Mouse (Mus musculus): ENCODE measurements around the gene Dclk1.
A peak's percentile ranks its signal among the peaks of the same experiment; 100 is the strongest.
"Not testable (repeated sequence)": the region's sequence is repeated elsewhere in the genome, so short reads cannot be mapped to it uniquely, and the experiment has no call there.

The Dclk1 gene

DNA sequence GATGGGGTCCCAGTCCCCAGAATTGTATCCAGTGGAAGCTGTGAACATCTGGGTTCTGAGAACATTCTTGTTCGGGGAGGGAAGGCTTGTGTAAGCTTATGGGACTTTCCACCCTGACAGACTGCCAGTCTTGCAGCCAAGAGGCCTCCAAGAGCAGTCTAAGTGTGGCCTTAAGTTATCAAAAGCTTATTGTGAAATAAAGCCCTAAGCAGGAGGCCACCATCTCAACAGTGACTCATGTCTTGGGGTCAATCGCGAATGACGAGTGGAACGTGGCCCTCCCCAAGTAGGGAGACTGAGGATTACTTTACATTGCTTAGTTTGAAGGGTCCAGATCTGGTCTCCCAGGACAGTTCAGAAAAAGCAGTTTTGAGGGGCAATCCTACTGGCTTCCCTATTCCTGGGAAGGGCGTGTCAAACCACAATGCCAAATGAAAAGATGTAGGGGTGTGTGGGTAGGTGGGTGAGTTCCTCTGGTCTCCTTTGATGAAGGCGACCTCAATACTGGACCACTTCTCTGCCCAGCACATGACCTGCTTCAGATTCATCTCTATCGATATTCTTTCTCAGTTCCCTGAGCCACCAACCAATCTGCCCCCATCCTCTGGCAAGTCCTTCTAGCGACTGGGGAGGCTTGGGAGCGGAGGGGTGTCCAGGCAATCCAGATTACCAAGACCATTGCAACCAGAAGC lies at the start of gene Dclk1:
Gene Dclk1 (plus strand): TSS at position 635 of the 692 bp plus-strand sequence.
- DNase-seq (ENCODE audit: low spot score): no peak

DNA sequence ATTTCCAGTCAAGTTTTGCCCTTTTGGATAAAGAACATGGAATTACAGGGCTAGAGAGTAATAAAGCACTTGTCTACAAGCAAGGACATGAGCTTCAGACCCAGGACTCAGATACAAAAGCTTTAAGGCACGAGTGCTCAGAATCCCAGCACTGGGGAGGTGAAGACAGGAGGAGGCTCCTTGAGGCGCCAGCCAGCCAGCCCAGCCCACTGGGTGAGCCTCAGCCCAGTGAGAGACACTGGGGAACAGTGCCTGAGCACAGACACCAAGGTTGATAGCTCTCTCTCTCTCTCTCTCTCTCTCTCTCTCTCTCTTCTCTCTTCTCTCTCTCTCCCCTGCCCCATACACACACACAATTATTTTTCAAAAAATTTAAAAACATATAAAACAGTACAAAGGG lies 48.8 kb upstream of the Dclk1 start:
- DNase-seq (ENCODE audit: low spot score): no peak

DNA sequence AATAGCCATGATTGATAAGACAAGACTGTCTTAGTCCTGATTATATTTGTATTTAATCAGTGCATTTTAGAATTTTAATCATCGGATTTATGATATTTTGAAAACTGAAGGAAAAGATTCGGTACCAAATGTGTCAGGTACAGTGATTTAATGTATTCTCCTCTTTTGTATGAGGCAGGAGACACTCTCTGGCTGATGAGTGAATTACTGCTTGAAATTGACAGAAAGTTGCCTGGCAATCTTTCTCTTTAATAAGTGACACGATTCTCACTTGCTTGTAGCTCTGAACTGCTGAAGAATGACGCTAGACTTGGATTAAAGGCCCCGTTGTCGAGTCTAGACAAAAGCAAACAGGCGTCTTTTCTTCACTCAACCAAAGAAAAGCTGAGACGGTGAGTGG lies 47.4 kb upstream of the Dclk1 start:
- DNase-seq (ENCODE audit: low spot score): no peak

DNA sequence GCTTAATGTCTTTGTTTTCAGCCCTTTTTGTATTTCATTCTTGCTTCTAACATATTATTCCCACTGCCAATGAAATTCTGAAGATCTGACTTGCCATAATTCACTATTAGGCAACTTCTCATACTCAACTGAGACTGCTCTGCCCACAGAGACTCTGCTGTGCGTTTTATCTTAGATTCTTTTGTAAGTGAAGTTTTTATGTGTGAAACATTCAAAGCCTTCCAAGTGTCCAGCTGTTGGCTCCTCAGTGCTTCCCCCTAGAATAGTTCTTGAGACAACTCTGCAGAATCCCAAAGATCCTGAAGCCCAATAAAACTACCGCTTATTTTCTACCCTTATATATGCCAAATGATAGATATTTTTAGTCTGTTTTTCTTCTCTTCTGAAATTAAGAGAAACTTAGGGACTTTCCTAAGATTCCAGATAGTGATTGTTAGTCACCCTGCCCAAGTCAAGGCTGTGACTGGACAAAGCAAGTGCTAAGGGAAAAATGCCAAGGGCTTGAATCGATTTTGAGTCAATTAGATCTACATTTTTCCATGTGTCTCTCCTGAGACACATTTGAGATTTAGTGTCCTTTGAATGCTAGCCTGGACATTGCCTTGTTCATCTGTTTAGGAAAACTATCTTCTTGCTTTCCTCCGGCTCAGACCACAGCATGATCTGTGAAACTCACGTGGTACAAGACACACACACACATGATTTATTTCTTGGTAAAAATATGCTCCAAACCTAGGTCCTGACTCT lies 46.4 kb upstream of the Dclk1 start:
- no peak for DNase-seq (ENCODE audit: low spot score)

DNA sequence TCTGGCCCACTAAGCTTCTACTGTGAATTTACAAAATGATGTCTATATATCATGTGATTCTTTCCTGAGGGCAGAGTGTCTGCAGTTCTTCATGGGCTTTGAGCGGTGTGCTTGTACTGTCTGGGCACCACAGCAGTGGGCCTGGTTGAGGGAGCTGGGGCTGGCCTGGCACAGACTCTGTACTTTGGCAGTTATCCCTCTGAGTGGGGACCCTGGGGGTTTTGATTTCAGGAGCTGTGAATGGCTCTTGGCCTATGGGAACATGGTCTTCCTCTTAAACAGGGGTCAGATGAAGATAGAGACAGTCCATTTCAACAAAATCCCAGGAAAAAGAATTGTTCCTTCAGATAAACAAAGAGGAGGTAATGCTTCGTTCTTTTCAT lies 45.8 kb upstream of the Dclk1 start:
- no peak for DNase-seq (ENCODE audit: low spot score)

DNA sequence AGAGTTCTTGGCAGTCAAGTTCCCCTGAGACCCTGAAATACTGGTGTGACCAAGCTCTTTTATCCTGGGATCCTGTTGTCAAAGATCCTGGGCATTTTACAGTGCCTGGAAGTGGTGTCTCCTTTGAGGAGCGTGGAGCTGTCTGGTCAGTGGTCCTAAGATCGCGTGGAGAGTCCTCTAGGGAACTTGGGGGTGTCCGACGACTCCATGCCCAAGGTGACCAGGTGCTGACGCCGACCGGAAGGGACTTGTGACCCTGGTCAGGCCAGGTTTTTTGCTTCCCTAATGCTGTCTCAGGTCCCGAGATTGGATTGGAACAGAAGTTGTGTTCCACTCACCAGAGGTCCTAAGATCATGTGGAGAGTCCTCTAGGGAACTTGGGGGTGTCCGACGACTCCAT lies 38.5 kb upstream of the Dclk1 start:
- not testable (repeated sequence) for DNase-seq (ENCODE audit: low spot score)

DNA sequence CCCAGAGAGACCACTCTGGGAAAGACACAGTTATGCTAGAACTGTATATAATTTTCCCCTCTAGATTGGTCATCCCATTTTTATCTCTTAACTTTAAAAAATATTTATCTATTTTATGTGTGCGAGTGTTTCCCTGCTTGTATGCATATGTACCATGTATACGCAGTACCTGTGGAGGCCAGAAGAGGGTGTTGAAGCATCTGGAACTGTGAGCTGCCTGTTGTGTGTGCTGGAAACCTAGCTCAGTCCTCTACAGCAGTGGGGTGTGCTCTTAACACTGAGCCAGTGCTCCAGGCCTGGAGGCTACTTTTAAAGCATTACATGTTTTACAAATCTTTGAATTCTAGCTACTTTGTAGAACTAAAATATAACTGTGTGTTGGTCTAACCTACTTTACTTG lies 35.8 kb upstream of the Dclk1 start:
- DNase-seq (ENCODE audit: low spot score): no peak

DNA sequence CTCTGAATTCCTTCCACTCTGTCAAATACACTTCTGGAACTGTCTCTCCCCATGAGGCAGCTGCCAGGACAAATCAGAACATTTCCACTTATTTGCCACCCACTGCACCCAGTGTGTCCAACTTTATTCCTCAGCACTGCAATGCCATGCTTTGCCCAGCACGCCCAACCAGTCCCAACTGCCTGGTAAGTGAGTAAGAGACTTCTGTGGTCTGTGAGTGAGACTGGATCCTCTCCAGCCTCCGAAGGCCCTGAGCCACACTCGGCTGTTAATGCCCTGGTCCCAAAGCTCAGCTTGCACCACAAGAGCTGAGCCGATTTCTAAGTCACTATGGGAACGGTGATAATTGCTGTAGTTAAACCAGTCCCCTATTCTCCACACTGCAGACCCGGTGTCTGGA lies 34.5 kb upstream of the Dclk1 start:
- DNase-seq (ENCODE audit: low spot score): no peak

DNA sequence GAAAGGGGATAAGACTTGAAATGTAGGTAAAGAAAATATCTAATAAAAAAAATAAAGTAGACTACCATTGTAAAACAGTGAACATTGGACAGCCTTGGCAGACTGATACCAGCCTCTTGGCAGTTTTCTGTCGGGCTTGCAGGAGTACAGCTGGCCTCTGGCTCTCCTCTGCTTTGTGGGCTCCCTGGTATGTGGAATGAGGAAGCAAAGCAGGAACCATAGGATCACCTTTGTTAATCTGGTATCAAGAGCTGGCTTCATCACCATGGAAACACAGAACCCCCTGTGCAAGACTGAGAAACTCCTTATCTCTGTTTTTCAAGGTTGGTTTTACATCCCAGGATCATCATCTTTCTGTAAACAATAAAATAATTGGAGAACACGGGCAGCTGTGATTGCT lies 29.9 kb upstream of the Dclk1 start:
- no peak for DNase-seq (ENCODE audit: low spot score)

DNA sequence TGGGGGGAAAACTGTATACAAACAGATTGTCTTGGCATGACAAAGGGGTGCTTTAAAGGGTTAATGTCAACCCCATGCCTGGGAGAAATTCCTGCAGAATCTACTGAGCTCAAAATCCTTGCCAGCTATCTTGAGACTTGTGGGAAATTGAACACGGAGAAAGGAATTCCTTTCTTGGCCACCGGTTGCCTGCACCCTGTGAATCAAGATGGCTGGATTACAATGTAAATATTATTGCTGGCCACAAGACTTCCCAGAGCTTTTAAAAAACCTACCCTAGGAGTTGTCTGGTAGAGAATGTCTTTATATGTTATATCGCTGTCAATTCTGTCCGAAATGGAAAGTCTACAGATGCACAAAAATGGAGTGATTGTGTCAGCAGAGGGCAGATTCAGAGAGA lies 28.4 kb upstream of the Dclk1 start:
- DNase-seq (ENCODE audit: low spot score): no peak

DNA sequence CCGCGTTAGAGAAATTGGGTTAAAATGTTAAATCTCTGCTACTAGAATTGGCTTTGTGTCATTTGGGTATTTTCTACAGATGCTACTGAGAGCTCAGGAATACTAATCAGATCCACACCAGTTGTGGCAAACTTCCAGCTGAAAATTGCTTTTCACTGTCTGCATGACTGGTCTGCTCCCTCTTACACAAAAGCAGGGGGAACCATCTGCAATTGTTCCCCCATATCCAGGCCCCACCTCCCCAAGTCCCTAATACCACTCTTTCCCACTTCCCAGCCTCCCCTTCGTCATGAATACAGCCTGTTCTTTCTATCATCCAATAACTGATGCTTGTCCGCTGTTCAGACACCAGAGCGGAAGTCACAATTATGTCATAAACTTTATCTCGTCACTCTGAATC lies 27.8 kb upstream of the Dclk1 start:
- no peak for DNase-seq (ENCODE audit: low spot score)

DNA sequence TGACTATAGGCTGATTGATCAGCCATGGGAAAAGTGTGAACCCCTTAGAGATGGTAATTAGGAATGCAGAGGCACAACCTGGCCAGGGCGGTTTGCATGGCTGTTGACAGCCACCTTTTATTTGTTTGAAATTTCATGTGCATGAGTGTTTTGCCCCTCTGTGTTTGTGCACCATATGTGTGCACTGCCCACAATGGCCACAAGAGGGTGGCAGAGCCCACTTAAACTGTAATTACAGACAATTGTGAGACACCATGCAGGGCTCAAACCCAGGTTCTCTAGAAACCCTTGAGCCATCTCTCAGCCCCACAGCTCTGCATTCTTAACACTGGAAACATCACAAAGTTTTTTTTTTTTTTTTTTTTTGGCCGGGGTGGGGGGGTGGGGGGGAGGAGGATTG lies 19.7 kb upstream of the Dclk1 start:
- no peak for DNase-seq (ENCODE audit: low spot score)

DNA sequence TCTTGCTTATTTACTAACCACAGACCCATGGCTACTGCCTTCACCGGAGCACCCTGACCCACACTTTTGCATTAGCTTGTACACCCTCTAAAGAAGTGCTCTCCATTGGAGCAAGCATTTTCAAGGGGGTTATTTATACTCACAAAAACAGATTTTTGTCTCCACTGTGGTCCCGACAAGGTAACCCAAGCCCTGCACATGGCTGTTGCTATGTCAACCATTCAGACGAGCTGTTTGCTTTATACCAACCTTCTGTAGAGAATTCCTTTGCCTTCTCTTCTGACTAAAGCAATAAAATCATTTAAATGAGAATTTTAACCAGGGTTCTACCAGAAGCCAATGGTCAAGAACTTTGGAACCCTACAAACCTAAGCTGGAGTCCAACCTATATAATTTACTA lies 18.3 kb upstream of the Dclk1 start:
- DNase-seq (ENCODE audit: low spot score): no peak

DNA sequence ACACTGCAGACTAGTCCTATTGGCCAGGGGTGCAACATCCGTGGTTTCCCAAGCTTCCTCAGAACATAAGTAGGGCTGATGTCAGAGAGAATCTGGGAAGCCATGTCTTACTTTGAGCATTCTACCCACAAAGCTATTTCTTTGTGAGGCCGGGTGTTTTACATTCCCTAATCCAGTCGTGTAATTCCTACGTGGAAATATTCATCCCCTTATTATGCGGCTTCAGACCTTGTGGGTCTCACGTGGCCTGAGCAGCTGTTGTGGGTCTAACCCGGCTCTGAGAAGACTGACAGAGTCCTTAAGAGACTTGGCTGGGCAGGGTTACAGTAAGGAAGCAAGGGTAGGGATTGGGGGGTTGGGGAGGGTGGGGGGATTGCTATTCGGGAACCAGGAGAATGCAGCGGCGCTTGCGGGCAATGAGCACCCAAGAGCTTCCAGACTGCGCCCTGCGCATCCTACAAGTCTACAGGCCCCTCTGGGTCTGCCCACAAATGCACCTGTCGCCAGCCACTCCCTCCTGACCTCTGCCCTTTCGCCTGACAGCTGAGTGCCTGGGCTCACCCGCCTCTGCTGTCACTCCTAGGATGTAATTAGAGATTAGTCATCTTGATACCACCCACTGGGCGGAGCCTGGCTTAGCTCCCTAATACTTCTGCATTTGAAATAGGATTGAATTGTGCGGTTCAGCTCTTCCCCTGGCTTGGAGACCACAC lies 15.5 kb upstream of the Dclk1 start:
- no peak for DNase-seq (ENCODE audit: low spot score)

DNA sequence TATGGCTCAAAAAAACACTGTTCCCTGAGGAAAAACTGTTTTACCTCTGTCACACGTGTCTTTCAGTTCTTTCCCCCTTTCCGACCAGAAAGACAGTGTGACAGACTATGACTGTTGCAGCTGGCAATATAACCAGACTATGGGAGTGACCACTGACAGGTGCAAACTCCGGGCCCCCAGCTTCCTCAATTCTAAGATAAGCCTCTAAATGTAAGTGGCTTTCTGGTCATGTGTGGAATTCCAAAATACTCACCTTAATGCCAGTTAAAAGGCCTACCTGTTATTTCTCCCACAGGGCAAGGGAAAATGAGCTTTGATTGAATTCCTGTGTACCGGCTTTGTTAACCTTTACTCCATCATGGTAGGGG lies 15.0 kb upstream of the Dclk1 start:
- DNase-seq (ENCODE audit: low spot score): no peak

DNA sequence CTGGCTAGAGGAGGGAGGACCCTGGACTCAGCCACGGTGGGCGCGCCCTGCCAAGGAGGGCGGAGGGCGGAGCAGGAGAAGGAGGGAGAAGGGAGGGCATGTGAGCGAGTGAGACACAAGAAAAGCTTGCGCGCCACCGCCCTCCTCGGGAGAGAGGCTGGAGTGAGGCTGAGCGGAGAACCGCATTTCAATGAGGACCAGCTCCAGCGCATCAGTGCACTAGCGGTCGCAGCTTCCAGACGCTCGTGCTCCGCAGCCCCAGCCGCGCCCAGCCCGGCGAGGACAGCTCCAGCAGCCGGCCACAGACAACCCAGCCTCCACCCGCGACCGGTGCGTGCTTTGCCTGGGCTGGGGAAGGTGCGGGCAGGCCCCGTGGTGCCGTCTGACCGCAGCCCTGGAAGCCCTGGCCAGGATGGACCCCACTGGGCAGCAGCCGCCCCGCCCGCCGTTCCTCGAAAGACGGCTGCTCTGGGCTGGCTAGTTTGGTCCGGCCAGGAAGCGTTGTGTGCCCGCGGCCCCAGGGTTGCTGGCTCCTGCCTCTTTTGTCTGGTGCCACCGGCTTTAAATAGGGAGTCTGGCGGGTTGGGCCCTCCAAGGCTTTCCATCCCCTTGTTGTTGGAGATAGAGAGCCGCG lies 375 bp downstream of the Dclk1 start:
- peak; percentile 51 for DNase-seq (ENCODE audit: low spot score)

DNA sequence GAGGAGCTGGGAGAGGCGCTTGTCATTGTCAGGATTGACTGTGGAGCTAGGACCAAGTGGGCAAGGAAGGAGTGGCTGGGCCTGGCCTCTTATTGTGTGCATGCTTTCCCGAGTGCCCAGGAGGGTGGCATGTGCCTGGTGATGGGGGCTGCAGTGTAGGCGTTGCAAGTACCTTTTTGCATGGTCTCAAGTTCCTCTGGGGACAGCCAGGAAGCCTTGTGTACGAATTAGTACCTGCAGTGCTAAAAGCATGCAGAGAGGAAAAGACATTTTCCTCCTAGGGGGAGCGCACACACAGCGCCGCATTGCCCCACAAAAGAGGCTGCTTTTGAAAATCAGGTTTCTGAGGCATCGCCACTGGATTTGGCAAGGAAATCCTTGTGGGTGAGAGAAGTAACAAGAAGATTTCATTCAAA lies 900 bp downstream of the Dclk1 start:
- no peak for DNase-seq (ENCODE audit: low spot score)

DNA sequence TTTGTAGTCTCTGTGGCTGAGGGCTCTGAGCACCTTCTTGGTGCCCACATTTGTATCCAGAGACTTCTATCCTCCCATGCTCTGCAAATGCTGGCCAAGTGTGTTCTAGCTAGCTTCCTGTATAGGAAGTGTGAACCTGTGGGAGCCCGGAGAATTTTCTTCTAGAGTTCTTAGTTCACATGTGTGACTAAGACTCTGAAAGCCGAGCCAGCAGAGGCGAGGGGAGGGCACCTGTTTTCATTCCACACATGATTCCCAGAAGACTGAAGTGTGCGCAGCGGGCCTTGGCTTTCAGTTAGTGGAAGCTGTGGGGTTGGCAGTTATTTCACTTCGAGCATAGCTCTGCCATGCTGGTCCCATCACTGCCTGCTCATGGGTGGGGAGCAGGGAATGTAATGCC lies 1.9 kb downstream of the Dclk1 start:
- DNase-seq (ENCODE audit: low spot score): no peak

DNA sequence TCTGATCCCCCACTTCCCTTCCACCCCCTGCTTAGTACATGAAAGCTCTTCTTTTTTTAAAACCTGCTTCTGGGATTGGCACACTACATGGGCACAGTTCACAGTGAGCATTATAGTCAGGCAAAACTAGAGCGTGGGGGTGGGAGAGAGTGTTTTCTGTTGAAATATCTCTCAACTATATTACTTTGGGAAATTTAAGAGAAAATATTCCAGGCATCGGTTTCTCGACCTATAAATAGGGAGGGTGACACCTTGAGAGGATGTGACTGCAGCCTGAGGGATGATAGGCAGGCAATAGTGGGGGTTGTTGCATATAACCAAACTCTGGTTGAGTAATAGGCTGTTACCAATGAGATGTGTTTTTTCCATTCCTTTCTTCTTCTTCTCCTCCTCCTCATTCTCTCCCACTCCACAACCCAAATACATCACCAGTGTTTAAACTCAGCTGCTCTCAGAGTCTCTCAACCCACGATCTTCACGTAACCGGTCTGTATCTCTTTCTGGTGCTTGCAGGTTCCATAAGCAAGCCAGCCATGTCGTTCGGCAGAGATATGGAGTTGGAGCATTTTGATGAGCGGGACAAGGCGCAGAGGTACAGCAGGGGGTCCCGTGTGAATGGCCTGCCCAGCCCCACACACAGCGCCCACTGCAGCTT lies 4.6 kb downstream of the Dclk1 start:
- no peak for DNase-seq (ENCODE audit: low spot score)

DNA sequence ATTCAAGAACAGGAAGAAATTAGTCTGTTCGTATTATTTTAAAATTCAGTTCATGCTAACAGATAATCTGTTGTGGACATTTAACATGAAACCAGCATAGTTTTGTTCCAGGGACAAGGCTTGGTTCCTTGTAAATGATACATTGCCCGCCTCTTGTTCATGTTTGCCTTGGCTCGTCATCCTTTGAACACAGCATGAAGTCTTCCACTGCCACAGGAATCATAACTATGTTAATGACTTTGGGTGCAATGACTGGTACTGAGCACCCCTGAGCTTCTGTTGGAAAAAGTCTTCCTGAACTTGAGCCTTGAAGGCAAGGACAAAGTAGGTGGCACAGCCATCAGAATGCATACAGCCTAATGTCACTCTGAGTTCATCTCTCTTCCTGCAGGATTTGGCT lies 5.9 kb downstream of the Dclk1 start:
- no peak for DNase-seq (ENCODE audit: low spot score)

DNA sequence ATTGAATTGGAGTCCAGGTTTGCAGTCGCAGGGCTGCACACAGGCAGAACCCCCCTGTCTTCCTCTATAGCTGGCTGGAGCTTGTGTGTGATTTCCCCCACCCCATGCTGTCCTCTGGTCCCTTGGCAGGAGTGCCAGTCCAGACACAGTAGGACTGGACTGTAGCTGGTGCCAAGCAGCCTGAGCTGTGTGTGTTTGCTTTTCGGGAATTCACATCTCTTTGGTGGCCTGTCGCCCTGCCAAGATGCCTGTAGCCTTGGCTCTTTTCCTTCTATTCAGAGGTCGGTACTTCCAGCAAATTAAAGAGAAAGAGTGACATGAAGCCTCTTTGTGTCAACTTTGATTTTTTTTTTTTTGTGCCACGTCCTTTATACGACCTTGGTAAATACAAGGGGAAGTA lies 6.3 kb downstream of the Dclk1 start:
- no peak for DNase-seq (ENCODE audit: low spot score)

DNA sequence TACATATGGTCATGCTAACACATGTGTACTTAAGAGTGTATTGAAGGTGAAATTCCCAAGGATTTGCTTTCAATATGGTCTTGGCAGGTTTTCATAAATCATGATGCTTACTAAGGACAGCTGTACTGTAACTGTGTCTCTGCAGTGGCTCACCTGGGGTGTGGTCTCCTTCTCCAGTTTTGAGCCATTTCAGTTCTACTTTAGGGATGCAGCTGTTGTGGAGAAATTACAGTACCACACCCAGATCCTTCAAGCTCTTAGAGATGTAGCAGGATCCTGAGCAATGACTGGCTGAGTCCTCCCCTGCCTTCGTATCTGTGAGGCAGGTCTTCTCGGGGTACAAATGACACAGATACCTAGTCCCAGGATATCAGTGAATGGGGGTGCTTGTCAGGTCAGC lies 8.5 kb downstream of the Dclk1 start:
- DNase-seq (ENCODE audit: low spot score): no peak

Measured in testis, postnatal 14 days (tissue).